Mouse (Mus musculus): ENCODE data around the gene Fam193a. TPM values are rescaled to one million over a fixed set of nuclear protein-coding genes. Genes with fewer than 3 reads are reported as not detected.

Fam193a gene
- polyA plus RNA-seq, 1 experiment, result 39.7 TPM

DNA sequence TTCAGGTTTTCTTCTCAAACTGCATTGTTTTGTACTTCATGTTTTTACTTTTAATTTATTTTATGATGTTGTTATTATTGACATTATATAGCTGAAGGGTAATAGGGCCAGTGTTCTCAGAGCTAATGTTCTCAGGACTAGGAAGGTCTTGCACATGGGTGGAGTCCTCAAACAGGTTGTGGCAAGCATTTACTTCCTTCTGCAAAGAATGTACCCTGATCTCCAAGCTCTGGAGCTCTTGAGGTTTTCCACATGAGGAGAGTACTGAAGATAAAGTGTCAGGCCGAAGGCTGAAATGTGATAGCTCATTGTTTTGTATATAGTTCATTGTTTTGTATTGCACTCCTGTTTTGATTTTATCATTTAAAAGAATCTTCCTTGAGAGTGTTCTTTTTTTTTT lies 68.9 kb downstream of the Fam193a start:
- H3K4me3 ChIP-seq (ENCODE audit: insufficient read depth, low read length), result no peak overlapping the region
- H3K27ac ChIP-seq (ENCODE audit: insufficient read depth, low read length), result no peak overlapping the region
- no peaks in the 10 kb centered on the region for H3K4me1 ChIP-seq (ENCODE audit: control insufficient read depth, insufficient read depth, low read length)
- TF ChIP-seq CTCF (IDR thresholded peaks at IDR 0.05; ENCODE audit: borderline replicate concordance, insufficient read depth, low read length), result no peak
- no peak for TF ChIP-seq POLR2A (IDR thresholded peaks at IDR 0.05; ENCODE audit: low read depth, low read length)

DNA sequence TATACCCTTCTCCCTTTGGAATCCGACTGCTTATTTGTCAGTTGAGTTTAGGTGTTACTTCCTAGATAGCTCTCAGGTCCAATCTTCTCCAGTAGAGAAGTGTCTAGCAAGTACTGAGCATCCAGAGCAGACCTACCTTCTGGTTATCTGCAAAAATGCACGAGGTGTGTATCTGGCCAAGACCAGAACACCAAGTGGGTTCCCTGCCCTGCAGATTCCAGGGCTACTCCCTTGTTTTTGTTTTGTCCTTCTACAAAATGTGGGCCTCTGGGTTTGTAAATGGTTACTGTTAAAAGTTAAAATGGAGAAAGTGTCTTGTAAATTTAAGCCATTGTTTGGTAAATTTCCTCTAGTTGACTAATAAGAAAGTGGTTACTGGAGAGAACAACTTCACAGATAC lies 70.0 kb downstream of the Fam193a start:
- Histone ChIP-seq H3K27ac (ENCODE audit: insufficient read depth, low read length) (no peak overlapping the region), H3K4me1 (ENCODE audit: control insufficient read depth, insufficient read depth, low read length) (no peaks in the 10 kb centered on the region), H3K4me3 (ENCODE audit: insufficient read depth, low read length) (no peak overlapping the region)
- TF ChIP-seq POLR2A (IDR thresholded peaks at IDR 0.05; ENCODE audit: low read depth, low read length) (no peak), CTCF (IDR thresholded peaks at IDR 0.05; ENCODE audit: borderline replicate concordance, insufficient read depth, low read length) (no peak)

DNA sequence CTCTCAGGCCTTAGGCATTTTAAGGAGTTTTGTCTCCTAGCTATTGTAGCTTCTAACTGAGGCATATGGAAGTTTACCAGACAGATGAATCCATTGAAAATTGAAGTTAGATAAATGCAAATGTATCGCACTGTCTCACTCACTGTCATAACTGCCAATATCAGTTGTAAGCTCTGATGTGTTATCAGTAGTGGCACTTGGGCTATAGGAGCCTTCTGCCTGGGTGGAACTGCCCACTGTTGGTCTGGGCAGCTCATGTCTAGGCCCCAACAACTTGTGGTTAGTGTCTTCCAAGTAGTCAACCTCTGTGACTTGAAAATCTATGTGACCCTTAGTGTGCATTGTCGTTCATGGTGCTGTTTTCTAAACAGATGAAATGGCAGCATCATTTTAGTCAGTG lies 72.1 kb downstream of the Fam193a start:
- no peak for TF ChIP-seq CTCF (IDR thresholded peaks at IDR 0.05; ENCODE audit: borderline replicate concordance, insufficient read depth, low read length)
- no peak for TF ChIP-seq POLR2A (IDR thresholded peaks at IDR 0.05; ENCODE audit: low read depth, low read length)
- H3K4me3 ChIP-seq (ENCODE audit: insufficient read depth, low read length), result no peak overlapping the region
- no peak overlapping the region for H3K27ac ChIP-seq (ENCODE audit: insufficient read depth, low read length)
- no peaks in the 10 kb centered on the region for H3K4me1 ChIP-seq (ENCODE audit: control insufficient read depth, insufficient read depth, low read length)

DNA sequence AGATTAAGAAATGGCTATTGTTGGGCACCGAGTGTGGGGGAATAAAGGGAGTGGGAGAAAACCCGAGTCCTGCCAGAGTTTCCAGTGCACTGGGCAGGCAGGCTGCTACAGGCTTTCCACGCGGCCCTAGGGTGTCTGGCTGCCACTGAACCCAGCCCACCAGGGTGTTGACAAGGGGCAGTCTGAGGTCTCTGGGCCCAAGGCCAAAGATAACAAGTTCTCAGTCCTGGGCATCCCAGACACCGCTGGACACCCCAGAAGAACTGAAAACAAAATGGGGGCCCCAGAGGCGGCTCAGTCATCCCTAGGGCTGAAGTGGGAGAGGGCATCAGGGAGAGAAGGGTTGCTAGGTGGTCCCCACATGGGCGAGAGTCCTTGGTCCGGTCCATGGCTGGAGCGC lies 76.5 kb downstream of the Fam193a start:
- Histone ChIP-seq H3K4me1 (ENCODE audit: control insufficient read depth, insufficient read depth, low read length) (no peaks in the 10 kb centered on the region), H3K27ac (ENCODE audit: insufficient read depth, low read length) (no peak overlapping the region), H3K4me3 (ENCODE audit: insufficient read depth, low read length) (no peak overlapping the region)
- TF ChIP-seq CTCF (IDR thresholded peaks at IDR 0.05; ENCODE audit: borderline replicate concordance, insufficient read depth, low read length), result no peak
- no peak for TF ChIP-seq POLR2A (IDR thresholded peaks at IDR 0.05; ENCODE audit: low read depth, low read length)

DNA sequence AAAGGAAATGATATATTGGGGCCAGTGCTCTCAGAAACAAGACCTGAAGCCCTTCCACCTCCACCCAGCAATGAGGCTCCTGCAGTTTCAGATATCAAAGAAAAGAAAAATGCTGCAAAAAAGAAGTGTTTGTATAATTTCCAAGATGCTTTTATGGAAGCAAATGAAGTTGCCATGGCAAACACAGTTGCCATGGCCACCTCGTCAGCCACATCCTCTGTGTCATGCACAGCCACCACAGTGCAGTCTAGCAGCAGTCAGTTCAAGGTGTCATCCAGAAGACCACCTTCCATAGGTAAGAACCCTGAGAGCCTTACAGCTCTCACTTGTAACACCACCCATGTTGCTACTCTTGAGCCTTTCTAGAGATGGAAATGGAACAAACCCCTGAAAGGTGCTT lies 89.3 kb downstream of the Fam193a start:
- H3K27ac ChIP-seq (ENCODE audit: insufficient read depth, low read length), result no peak overlapping the region
- no peak overlapping the region for H3K4me3 ChIP-seq (ENCODE audit: insufficient read depth, low read length)
- no peaks in the 10 kb centered on the region for H3K4me1 ChIP-seq (ENCODE audit: control insufficient read depth, insufficient read depth, low read length)
- TF ChIP-seq POLR2A (IDR thresholded peaks at IDR 0.05; ENCODE audit: low read depth, low read length), result no peak
- no peak for TF ChIP-seq CTCF (IDR thresholded peaks at IDR 0.05; ENCODE audit: borderline replicate concordance, insufficient read depth, low read length)

DNA sequence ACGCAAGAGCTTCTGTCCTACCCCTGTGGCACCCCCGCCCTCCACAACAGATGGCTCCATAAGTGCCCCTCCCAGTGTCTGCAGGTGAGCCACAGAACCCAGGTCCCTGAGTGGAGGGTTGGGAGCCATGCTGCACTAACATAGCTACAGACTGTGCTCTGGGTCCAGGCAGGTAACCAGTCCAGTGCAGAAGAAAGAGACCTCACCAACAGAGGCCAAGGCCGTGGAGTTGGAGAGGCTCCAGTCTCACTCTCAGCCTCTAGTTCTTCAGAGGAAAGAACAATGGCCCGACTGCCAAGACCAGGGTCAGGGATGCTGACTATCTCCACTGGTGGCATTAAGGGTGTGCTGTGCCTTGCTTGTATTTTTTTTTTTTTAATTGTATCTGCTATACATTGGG lies 91.6 kb downstream of the Fam193a start:
- Histone ChIP-seq H3K4me1 (ENCODE audit: control insufficient read depth, insufficient read depth, low read length) (no peaks in the 10 kb centered on the region), H3K27ac (ENCODE audit: insufficient read depth, low read length) (no peak overlapping the region), H3K4me3 (ENCODE audit: insufficient read depth, low read length) (no peak overlapping the region)
- TF ChIP-seq CTCF (IDR thresholded peaks at IDR 0.05; ENCODE audit: borderline replicate concordance, insufficient read depth, low read length), result no peak
- no peak for TF ChIP-seq POLR2A (IDR thresholded peaks at IDR 0.05; ENCODE audit: low read depth, low read length)

DNA sequence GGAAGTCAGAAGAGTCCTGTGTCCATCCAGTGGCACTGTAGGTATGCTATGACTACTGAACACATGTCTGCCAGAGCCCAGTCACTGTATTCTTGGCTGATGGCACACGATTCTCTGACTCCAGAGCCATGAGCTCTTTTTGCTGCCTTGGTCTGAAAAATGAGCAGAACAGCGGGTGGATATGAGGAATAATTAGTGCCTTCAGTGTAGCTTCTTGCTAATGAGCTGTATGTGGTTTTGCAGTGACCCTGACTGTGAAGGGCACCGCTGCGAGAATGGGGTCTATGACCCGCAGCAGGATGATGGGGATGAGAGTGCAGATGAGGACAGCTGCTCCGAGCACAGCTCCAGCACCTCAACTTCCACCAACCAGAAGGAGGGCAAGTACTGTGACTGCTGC lies 92.1 kb downstream of the Fam193a start:
- no peak for TF ChIP-seq POLR2A (IDR thresholded peaks at IDR 0.05; ENCODE audit: low read depth, low read length)
- TF ChIP-seq CTCF (IDR thresholded peaks at IDR 0.05; ENCODE audit: borderline replicate concordance, insufficient read depth, low read length), result no peak

DNA sequence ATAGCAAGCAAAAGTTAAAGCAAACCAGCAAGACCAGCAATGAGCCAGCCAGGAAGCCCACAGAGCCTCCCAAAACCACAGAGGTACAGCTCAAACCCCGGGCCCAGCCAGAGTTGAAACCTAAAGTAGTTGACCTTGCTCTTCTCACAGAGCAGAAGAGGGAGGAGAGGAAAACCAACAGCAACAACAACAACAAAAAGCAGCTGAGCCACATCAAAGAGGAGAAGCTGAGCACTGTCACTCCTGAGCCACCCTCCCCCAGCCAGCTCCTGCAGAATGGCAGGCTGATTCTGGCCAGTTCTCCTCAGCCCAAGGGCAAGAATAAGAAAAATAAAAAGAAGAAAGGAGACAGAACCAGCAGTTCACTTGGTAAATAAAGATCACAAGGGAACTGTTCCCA lies 96.3 kb downstream of the Fam193a start:
- Histone ChIP-seq H3K27ac (ENCODE audit: insufficient read depth, low read length) (no peak overlapping the region), H3K4me3 (ENCODE audit: insufficient read depth, low read length) (no peak overlapping the region), H3K4me1 (ENCODE audit: control insufficient read depth, insufficient read depth, low read length) (no peaks in the 10 kb centered on the region)
- TF ChIP-seq CTCF (IDR thresholded peaks at IDR 0.05; ENCODE audit: borderline replicate concordance, insufficient read depth, low read length) (no peak), POLR2A (IDR thresholded peaks at IDR 0.05; ENCODE audit: low read depth, low read length) (no peak)

More for the DNA sequence above, 92.1 kb downstream of the Fam193a start:
- Histone ChIP-seq H3K4me3 (ENCODE audit: insufficient read depth, low read length) (no peak overlapping the region), H3K4me1 (ENCODE audit: control insufficient read depth, insufficient read depth, low read length) (no peaks in the 10 kb centered on the region), H3K27ac (ENCODE audit: insufficient read depth, low read length) (no peak overlapping the region)

DNA sequence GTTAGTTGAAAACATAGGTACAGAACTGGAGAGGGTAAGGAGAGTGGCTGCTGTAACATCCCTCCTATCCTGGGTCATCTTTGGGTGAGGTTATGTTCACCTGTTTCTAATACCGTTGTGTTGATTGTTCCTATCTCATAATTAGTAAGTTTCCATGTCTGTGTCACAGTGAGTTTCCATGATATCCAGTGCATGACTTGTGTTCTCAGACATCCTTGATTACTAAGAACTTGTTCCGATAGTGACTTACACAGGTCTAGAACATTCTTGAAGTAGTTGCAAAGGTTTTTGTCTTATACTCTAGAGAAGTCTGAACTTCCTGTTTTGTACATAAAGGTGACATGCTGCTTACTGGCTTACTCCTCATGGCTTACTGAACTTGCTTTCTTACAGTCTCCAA lies 96.9 kb downstream of the Fam193a start:
- TF ChIP-seq POLR2A (IDR thresholded peaks at IDR 0.05; ENCODE audit: low read depth, low read length) (no peak), CTCF (IDR thresholded peaks at IDR 0.05; ENCODE audit: borderline replicate concordance, insufficient read depth, low read length) (no peak)
- H3K4me3 ChIP-seq (ENCODE audit: insufficient read depth, low read length), result no peak overlapping the region
- no peak overlapping the region for H3K27ac ChIP-seq (ENCODE audit: insufficient read depth, low read length)
- H3K4me1 ChIP-seq (ENCODE audit: control insufficient read depth, insufficient read depth, low read length), result no peaks in the 10 kb centered on the region

DNA sequence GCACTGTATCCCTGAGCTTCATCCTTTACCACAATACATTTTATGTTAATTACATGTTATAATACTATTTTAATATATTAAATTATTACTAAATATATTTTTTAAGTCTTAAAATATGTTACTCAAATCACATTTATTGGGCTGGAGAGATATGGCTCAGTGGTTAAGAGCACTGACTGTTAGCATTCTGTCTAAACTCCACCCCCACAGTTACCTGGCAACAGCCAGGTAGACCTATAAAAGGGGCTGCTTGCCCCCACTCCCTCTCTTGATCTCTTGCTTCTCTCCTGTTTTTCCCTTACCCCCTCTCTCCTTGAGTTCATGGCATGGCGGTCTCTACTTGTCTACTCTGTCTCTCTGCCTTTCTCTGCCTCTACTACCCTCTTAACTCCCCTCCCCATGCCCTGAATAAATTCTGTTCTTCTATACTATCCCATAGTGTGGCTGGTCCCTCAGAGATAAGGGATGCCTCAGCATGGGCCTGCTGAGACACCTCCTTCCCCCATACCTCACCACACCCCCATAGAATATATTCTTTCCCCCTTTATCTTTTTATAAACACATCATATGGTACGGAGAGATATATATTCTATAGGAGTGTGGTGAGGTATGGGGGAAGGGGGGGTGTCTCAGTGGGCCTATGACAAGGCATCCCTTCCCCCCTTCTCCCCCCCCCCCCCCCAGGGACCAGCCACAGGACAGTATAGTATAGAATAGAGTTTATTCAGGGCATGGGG lies 98.5 kb downstream of the Fam193a start:
- Histone ChIP-seq H3K4me3 (ENCODE audit: insufficient read depth, low read length) (no peak overlapping the region), H3K27ac (ENCODE audit: insufficient read depth, low read length) (no peak overlapping the region), H3K4me1 (ENCODE audit: control insufficient read depth, insufficient read depth, low read length) (no peaks in the 10 kb centered on the region)
- no peak for TF ChIP-seq POLR2A (IDR thresholded peaks at IDR 0.05; ENCODE audit: low read depth, low read length)
- TF ChIP-seq CTCF (IDR thresholded peaks at IDR 0.05; ENCODE audit: borderline replicate concordance, insufficient read depth, low read length), result no peak

Data from embryonic fibroblast, embryonic 13.5 days (primary cell).